Mouse (Mus musculus): ENCODE results near the gene N4bp1.
A peak's percentile ranks its signal among the peaks of the same experiment; 100 is the strongest.

Gene N4bp1

GRCm38 (mm10) chr8:86897726-86898419 lies 12.8 kb upstream of the N4bp1 start:
- no peak for DNase-seq (ENCODE audit: low spot score in 2 of 2)

DNA sequence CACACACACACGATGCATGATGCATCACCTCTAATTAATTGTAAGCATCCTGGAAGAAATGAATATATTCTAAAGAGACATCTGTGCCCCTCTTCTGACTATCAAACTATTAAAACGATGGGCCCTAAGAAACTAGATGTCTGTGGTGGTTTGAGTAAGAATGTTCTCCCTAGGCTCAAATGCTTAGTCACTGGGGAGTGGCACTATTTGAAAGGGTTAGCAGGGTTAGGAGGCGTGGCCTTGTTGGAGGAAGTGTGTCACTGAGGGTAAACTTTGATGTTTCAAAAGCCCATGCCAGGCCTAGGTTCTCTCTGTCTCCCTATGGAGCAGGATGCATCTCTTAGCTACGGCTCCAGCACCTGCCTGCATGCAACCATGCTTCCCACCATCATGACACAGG lies 10.3 kb upstream of the N4bp1 start:
- no peak for DNase-seq (ENCODE audit: low spot score in 2 of 2)

DNA sequence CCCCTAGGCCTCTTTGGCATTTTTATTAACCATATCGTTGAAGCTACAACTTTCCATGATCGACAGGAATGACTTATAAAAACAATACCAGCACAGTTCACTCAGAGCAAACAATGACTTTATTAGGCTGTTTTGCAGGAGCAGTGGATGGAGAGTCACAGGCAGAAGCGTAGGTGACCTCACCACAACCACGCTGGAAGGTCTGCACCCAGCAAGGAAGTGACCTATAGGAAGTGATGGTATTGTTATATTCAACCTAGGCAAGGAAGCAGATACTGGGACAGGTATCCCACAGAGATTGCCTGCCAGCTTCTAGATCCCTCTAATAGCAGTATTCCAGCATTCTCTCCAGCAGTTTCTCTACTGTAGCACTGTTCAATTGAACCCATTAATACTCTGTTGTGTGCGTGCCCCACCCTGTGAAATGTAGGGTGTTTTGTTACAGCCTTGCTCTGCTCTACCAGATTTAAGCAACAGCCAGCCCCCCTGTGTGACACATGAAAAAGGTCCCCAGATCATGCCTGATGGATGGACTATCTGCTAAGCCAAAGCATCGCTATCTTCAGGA lies 9.2 kb upstream of the N4bp1 start:
- DNase-seq (ENCODE audit: low spot score in 2 of 2) = no peak

GRCm38 (mm10) chr8:86893554-86893953 lies 8.5 kb upstream of the N4bp1 start:
- DNase-seq (ENCODE audit: low spot score in 2 of 2) = no peak

- DNase-seq (ENCODE audit: low spot score in 2 of 2) = no peak
Observed at GRCm38 (mm10) chr8:86891533-86891932, 6.5 kb upstream of the N4bp1 start.

DNA sequence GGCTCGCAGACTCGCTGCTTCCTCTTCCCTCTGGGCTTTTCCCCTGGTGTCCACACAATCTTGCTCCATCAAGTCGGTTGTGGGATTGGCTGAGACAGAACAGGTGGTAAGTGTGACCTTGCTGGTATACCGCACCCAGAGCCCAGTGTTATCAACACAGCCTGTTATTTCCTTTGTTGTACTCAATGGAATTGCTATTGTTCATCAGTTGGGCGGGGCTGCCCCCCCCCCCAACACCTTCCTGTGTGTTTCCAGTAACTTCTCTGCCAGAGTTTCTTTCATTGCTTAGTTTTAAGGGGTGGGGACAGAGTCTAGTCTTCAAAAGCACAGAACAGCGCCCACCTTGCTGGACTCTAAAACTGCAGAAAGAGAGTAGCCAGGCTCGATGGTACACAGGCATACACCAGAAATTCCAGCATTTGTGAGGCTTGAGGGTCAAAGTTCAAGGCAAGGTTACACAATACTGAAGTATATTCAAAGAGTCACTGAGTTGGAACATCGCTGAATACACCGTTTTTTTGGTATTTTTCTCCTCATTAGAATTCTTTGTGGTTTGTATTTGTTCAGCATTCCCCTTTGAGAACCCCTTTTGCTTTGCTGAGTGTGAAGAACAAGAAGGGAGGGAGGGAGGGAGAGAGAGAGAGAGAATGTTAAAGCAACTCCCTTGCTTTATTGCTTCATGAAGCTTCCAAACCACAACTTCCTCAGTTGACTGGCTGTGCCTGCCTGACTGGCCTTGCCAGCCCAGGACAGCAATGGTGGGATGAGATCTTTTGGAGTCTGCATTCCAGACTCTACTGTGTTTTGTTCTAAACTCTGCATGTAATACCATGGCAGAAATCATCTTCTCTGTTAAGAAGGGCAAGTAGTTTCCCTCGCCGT lies 3.2 kb upstream of the N4bp1 start:
- no peak for DNase-seq (ENCODE audit: low spot score in 2 of 2)

GRCm38 (mm10) chr8:86884067-86884466 lies 991 bp downstream of the N4bp1 start:
- DNase-seq (ENCODE audit: low spot score in 2 of 2) = peak in 1 of 2 experiments; percentile 34

- DNase-seq (ENCODE audit: low spot score in 2 of 2) = no peak
Observed at GRCm38 (mm10) chr8:86882568-86883478, 2.2 kb downstream of the N4bp1 start.

DNA sequence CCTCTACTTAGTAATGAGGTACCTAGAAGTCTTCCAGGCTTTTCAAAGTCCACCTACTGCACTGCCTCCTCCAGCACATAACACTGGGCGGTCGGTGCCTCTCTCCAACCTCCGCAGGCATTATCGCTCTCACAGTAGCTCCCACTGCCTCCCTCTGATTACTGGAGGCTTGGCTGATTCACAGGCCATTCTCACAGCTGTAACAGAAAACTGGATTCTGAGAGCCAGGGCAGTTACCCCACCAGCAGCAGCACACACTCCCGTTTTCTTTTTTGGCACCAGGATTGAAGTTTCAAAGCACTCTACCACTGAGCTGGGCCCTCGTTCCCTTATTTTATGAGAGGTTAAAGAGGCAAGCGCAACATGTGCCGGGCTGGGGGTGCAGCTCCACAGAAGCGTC lies 3.1 kb downstream of the N4bp1 start:
- no peak for DNase-seq (ENCODE audit: low spot score in 2 of 2)

- DNase-seq (ENCODE audit: low spot score in 2 of 2) = no peak
Observed at GRCm38 (mm10) chr8:86881068-86881609, 3.9 kb downstream of the N4bp1 start.

GRCm38 (mm10) chr8:86876831-86877230 lies 8.2 kb downstream of the N4bp1 start:
- no peak for DNase-seq (ENCODE audit: low spot score in 2 of 2)

DNA sequence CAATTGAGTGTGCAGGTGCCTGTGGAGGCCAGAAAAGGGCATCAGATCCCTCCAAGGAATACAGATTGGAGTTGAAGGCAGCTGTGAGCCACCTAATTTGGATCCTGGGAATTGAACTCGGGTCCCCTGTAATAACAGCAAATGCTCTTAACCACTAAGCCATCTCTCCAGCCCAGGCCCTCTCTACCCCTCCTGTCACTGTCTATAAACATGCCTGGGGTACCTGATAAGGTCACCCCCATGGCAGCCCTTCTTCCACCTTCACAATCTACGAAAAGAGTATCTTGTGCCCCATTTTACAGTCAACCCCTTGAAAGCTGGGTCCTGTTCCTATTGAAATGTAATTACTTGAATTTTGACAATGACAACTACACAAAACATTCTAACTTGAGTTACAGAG lies 11.0 kb downstream of the N4bp1 start:
- DNase-seq (ENCODE audit: low spot score in 2 of 2) = no peak

DNA sequence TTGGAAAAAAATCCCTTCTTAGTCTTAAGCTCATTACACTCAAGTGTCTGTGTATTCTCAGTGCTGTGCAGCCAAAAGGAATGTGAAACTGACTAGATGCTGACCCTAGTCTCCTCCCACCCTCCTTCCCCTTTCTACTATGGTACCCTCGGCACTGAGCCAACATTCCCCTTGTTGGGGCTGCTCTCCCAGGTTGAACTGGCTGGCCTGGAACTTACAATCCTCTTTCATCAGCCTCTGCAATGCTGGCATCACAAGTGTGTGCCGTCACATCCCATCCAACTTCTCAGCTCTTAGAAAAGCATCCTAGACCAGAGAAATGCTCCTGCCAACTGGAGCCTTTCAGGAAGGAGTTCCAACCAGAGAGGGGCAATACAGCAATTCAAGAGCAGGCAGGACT lies 11.9 kb downstream of the N4bp1 start:
- no peak for DNase-seq (ENCODE audit: low spot score in 2 of 2)

DNA sequence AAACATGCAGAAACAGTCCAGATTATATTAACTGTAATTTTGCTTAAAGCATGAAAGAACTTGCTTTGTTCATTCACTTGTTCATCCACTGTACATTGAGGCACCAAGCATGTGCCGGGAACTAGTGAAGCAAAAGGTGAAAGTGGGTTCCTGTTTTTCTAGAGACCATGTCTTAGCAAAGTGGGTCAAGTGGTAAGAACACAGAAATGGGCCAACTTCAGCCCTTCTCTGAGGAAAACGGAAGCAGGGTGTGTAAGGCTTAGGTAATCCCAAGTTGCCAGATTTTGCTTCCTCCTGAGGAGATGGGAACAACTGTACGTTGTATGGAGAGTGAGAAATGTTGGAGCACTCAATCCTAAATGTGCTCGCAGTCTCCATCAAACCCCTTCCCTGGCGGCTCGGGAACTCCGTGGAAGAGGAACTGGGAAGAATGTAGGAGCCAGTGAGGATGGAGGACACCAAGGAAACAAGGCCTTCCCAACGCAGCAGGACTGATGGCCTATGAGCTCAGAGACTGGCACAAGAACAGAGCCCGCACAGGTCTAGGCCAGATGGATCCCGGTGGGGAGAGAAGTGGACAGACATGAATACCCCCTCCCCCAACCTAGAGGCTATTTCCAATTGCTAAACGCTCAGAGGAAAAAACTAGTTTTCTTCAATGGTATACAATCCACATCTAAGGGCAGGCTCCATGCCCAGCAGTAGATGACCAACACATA lies 12.8 kb downstream of the N4bp1 start:
- DNase-seq (ENCODE audit: low spot score in 2 of 2) = no peak

DNA sequence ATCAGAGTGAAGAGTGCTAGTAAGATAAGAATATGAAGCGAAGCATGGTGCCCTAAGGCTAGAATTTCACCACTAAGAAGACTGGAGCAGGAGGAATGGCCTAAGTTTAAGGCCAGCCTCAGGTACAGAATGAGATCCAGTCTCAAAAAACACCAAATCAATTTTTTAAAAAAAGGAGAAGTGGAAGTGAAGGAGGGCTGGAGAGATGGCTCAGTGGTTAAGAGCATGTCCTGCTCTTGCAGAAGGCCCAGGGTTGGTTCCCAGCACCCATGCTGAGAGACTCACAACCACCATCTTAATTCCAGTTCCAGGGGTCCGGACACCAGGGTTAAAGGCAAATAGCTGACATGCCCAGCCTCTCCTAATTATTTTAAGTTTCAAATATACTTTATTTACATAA lies 13.6 kb downstream of the N4bp1 start:
- no peak for DNase-seq (ENCODE audit: low spot score in 2 of 2)

GRCm38 (mm10) chr8:86870771-86871170 lies 14.3 kb downstream of the N4bp1 start:
- DNase-seq (ENCODE audit: low spot score in 2 of 2) = no peak

DNA sequence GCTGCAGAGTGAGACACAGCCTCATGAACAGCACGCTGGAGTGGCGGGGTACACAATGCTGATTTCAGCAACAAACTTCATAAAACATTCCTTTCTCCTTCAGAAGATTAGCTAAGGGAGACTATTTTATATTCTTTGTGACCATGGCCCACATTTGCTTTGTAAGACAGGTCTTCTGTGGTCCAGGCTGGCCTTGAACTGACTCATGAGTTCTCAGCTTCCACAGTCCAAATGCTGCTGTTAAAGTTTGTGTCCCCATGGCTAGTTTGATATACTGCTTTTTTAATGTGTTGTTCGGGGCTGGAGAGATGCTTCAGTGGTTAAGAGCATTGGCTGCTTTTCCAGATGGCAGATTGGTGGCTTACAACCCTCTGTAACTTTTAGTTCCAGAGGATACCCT lies 17.0 kb downstream of the N4bp1 start:
- DNase-seq (ENCODE audit: low spot score in 2 of 2) = no peak

- no peak for DNase-seq (ENCODE audit: low spot score in 2 of 2)
Observed at GRCm38 (mm10) chr8:86864764-86865163, 20.3 kb downstream of the N4bp1 start.

GRCm38 (mm10) chr8:86862837-86863236 lies 22.2 kb downstream of the N4bp1 start:
- DNase-seq (ENCODE audit: low spot score in 2 of 2) = no peak

DNA sequence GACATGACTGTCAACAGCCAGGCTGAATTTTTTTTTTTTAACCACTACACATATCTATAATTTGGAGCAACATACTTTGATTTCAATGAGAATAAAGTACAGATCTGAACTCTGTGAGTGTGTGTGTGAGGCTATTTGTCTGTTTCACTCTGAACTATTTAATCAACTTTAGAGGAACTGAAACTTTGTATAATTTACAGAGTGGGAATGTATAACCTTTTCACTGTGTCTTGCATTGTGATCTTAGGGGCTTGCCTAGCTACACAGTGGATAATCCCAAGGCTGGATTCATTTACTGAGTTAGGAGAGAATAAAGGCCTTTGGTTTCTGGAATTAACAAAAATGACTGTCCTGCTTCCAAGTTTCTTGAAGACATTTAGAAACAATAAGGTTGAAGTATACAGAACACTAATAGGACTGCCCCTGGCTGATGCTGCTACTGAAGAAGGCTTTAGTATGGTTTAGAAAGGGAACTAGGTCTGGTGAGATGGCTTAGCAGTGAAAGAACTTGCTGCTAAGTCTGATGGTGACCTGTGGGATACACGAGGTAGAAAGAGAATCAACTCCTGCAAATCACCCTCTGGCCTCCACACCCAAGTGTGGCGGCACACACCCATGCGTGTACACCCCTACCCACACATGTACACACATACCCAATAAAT lies 22.8 kb downstream of the N4bp1 start:
- DNase-seq (ENCODE audit: low spot score in 2 of 2) = no peak

Data from left cerebral cortex, adult 9 months (tissue).